Mouse (Mus musculus) cerebellum, adult 11-12 months (tissue): Measurements from ENCODE around the gene Bivm.

Experiments
- DNase-seq: peaks from one replicate; pipeline ENCODE4 v3.0.0; 2022

Bivm gene

DNA sequence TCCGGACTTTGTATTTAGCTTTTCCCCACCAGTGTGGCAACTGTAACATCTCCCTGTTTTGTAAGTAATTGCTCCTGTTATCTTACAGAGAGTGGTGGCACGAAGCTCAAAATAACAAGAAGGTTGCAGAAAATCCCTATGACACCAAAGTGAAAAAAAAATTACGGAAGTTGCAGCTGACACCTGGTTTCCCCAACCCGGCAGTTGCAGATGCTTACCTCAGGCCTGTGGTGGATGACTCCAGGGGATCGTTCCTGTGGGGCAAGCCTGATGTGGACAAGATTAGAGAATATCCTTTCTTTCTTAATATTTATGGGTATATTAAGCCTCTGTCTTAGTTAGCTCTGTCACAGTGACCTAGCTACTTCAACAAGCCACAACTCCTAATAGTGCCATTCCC, 59.3 kb downstream of the Bivm start:
- DNase-seq = no peak

DNA sequence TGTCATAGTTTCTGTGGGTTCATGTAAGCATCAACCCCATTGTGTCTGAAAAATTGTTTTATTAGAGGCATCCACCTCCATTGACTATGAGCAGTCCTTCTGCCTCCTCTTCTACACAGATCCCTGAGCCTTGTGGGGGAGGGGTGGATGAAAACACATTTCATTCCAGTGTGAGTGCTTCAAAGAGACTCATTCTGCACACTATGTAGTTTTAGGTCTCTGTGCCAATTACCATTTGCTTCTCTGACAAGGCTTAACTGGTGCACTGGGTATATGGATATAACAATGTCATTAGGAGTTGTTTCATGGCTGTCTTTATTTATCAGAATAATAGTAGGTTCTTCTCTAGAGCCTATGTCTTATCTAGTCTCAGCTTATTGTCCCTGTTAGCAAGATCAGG, 67.6 kb downstream of the Bivm start:
- no peak for DNase-seq
